Mouse (Mus musculus): ENCODE measurements at regions not wholly inside any gene's neighbourhood (a gene's known extent, or its start where the extent isn't known, plus 50 kb on each side); places are given as distances from the start of the nearest gene placed in this dataset.
A peak's percentile ranks its signal among the peaks of the same experiment; 100 is the strongest.

DNA sequence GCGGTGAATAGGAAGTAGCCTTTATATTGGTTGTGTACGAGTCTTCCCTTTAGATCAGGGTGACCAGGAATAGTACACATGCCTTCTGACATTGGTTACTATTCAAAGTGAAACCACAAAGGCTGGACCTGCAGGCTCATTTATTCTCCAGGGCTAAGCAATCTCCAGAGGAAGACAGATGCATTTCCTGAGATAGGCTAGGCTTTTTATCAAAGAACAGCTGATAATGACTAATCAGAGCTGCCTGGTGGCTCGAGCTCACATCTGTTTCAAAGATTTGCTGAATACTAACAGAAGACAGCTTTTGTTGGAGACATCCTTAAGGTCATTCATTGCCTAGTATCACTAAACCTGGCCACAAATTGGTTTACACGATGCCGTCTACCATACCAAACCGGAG lies 838.1 kb downstream of the Epha4 start:
- no peak for DNase-seq

GRCm38 (mm10) chr1:76705556-76705955 lies 809.3 kb downstream of the Epha4 start:
- no peak for DNase-seq

GRCm38 (mm10) chr1:76717639-76718292 lies 797.1 kb downstream of the Epha4 start:
- DNase-seq: no peak

- DNase-seq: peak; percentile 20
Observed at GRCm38 (mm10) chr1:76724453-76724852, 790.4 kb downstream of the Epha4 start.

DNA sequence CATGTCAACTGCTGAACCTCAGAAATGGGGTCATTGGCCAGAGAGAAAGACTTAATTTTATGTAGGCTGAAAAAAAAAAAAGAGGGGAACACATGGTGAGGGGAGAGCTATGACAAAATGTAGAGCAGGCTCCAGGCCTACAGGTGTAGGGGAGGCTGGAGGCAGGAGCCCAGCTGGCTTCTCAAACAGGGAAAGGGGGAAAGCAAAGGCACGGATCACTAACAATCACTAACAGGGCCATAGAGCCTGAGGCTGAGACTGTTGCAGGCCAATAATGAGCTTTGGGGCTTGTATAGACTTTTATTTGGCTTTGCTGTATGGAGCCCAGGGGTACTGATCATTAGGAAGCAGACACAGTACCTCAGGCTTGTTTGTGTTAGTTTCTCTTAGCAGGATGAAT lies 777.9 kb downstream of the Epha4 start:
- DNase-seq: no peak

DNA sequence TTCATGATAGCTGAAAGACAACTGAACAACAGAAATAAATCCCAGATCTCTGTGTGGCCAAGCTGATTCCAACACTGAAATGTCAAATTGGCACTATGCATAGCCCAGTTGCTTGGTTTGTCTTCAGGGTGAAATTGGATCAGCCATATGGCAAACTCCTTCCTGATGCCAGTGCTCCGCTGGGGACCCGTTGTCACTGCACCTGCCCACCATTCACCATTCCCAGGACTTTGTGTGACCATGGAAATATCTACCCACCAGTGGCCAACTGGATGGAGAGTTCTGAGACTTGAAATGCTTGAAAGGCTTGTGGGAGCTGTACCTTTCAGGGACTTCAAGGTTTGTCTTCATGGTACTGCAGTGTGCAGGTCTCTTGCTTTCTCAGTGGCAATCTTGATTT lies 777.2 kb downstream of the Epha4 start:
- DNase-seq: no peak

GRCm38 (mm10) chr1:76772694-76773093 lies 742.2 kb downstream of the Epha4 start:
- no peak for DNase-seq

DNA sequence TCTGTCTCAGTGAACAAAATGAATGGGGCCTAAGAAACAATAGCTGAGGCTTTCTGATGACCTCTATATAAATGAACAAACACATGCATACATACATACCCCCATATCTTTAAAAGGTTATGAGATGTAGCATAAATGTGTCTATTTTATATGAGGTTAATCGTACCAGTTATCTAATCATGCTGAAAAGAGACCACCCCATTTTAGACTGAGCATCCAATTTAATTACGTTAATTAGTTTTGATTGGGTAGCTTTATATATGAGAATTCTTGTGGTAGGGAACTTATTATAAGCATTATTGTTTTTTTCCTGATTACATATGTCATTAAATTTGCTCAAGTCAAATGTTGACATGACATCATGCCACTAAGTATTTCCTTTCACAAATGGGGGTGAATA lies 728.0 kb downstream of the Epha4 start:
- DNase-seq: no peak

DNA sequence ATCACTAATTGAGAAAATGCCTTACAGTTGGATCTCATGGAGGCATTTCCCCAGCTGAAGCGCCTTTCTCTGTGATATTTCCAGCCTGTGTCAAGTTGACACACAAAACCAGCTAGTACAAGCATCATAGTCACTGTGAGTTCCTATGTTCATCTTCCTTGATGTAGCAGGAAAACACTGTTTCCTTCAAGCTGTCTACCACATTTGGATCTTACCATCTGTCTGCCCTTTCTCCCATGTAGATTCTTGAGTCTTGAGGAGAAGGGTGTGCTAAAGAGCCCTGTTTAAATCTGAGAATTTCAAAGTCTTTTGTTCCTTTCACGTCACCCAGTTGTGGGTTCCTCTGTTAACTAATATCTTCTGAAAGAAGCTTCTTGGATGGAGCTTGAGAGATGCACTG lies 721.5 kb downstream of the Epha4 start:
- DNase-seq: no peak

DNA sequence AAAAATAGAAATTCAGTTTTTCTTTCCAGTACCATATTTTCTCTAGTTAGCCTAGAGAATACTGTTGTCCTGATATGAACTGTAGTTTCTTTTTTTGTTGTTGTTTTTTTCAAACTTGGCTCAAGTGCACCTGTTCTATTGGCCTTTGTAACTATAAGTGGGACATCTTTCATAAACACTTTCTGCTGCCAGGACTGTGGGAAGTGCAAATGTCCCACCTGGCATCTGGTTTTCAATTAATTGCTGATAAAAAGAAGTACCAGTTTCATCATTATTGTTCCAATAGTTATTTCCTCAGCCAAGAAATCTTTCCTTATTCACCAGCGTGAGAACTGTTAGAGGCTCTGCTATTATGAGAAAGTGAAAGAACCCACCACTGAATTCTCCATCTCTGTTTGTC lies 695.0 kb downstream of the Epha4 start:
- no peak for DNase-seq

DNA sequence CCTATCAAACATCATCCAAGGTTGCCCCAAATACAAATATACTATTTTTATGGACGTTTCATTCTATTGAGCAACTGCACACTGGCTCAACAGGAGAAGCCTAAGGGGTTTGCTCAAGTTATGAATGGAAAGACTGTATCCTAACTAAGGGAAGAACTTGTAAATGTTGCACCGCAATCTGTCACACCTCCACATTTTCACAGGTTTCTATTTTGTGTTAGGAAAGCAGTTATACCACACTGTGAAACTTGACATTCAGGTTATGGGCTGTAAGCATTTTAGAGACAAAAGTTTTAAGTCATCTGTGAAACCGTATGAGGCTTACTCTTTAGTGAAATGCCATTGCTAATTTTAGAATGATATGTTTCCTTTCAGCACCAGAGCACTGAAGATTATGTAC lies 693.3 kb downstream of the Epha4 start:
- DNase-seq: no peak

- DNase-seq: no peak
Observed at GRCm38 (mm10) chr1:76829690-76830089, 685.2 kb downstream of the Epha4 start.

DNA sequence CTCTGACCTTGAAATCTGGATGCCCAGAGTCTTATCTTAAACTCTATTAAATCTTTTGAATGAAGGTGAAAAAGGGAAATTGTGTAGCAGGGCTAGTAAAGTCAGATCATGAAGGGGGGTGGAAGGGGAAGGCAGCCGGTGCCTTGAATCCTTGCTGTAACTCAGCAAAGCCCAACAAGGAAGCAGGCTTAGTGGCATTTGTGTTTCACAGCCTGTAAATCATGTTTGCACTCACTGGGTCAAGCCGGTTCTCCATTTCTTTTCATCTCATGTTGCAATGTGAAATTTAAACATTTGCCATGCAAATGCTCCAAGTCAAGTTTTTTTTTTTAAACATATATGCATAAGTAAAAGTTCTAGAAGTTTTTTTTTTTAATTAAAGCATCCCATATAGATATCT lies 682.6 kb downstream of the Epha4 start:
- DNase-seq: no peak

GRCm38 (mm10) chr1:76835028-76835683 lies 679.7 kb downstream of the Epha4 start:
- no peak for DNase-seq

- DNase-seq: no peak
Observed at GRCm38 (mm10) chr1:76849346-76849745, 665.5 kb downstream of the Epha4 start.

DNA sequence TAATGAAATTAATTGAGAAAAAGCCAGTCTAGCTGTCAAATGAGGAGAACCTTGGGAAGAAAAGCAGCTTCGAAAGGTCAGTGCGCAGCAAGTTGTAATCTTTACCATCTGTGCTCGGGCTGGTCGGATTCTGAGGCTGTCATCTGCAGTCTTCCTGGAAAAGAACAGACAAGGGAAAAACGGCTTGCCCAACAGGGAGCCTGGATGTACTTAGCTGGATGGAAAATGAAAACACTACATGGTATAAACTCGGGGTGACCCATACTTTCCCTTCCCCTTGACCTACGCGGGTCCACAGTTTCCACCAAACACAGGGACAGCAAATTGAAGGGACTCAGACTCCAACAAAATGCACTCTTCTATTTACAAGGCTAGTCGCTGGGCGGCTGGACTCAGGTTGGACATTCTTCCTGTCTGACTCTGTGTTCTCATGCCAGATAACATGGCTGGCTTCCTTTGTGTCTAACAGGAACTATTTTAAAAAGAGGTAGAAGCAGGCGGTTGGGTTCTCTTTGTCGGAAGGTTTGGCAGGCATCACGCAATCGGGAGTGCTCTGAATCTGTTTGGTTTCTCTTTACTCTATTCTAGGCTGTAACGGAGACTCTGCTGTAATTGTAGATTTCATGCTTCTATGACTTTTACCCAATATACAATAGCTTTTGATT lies 648.5 kb downstream of the Epha4 start:
- DNase-seq: no peak

- DNase-seq: no peak
Observed at GRCm38 (mm10) chr1:76873207-76873606, 641.7 kb downstream of the Epha4 start.

- DNase-seq: no peak
Observed at GRCm38 (mm10) chr1:76880111-76880782, 634.6 kb downstream of the Epha4 start.

GRCm38 (mm10) chr1:76880783-76881145 lies 634.1 kb downstream of the Epha4 start:
- DNase-seq: no peak

- DNase-seq: no peak
Observed at GRCm38 (mm10) chr1:76896152-76896864, 618.6 kb downstream of the Epha4 start.

- no peak for DNase-seq
Observed at GRCm38 (mm10) chr1:76897431-76897830, 617.5 kb downstream of the Epha4 start.

- DNase-seq: no peak
Observed at GRCm38 (mm10) chr1:76911472-76911871, 603.4 kb downstream of the Epha4 start.

- no peak for DNase-seq
Observed at GRCm38 (mm10) chr1:76919541-76919940, 595.3 kb downstream of the Epha4 start.
